Mouse (Mus musculus) liver, embryonic 11.5 days (tissue): Measurements from ENCODE around the gene Erv3. TPM values are rescaled to one million over a fixed set of nuclear protein-coding genes. Genes with fewer than 3 reads are reported as not detected.

Source experiments
- ATAC-seq: fragments of 200-750 bp; cut with Nextera tagmentation; replicated peaks from 2 replicates; pipeline ENCODE4 v1.8.0; 2017; ENCODE audit warnings: moderate number of reproducible peaks, mild to moderate bottlenecking, moderate TSS enrichment, moderate library complexity; ENCODE audit not compliant: low FRiP score
- DNase-seq: peaks from one replicate; pipeline ENCODE4 v3.0.0-alpha.2; 2017; ENCODE audit warnings: low spot score
- H3K27ac ChIP-seq: fragments of 300-500 bp; sonication (generic); 2 replicates; pipeline ENCODE4 v1.5.1; 2014; ENCODE audit warnings: mild to moderate bottlenecking, low read depth, low read length, control low read depth
- H3K27me3 ChIP-seq: fragments of 300-500 bp; sonication (generic); replicated peaks from 2 replicates; pipeline ENCODE4 v1.6.1; 2014; ENCODE audit warnings: low read length, mixed read lengths; ENCODE audit not compliant: control insufficient read depth, insufficient read depth
- H3K36me3 ChIP-seq: fragments of 300-500 bp; sonication (generic); 2 replicates; pipeline ENCODE4 v1.6.1; 2014; ENCODE audit warnings: mild to moderate bottlenecking, low read length, moderate library complexity, mixed read lengths; ENCODE audit not compliant: control insufficient read depth, insufficient read depth
- H3K4me1 ChIP-seq: fragments of 300-500 bp; sonication (generic); replicated peaks from 2 replicates; pipeline ENCODE4 v1.6.1; 2014; ENCODE audit warnings: low read length, mixed read lengths; ENCODE audit not compliant: control insufficient read depth, insufficient read depth
- H3K4me2 ChIP-seq: fragments of 300-500 bp; sonication (generic); 2 replicates; pipeline ENCODE4 v1.6.1; 2014; ENCODE audit warnings: mild to moderate bottlenecking, control low read depth, moderate library complexity
- H3K4me3 ChIP-seq: fragments of 300-500 bp; sonication (generic); 2 replicates; pipeline ENCODE4 v1.5.1; 2014; ENCODE audit warnings: low read depth, low read length, control low read depth
- H3K9ac ChIP-seq: fragments of 300-500 bp; sonication (generic); 2 replicates; pipeline ENCODE4 v1.6.1; 2014; ENCODE audit warnings: low read depth, low read length, control low read depth
- H3K9me3 ChIP-seq: fragments of 300-500 bp; sonication (generic); 2 replicates; pipeline ENCODE4 v1.6.1; 2016; ENCODE audit warnings: low read length, inconsistent platforms, mixed read lengths; ENCODE audit not compliant: control insufficient read depth
- WGBS: fragments of 180-500 bp; shearing (Covaris S2); extraction: QIAGEN DNeasy Blood & Tissue Kit; methylation state at CpG from one replicate; pipeline ENCODE4 v1.1.7; 2014; 5-methylcytosine and 5-hydroxymethylcytosine counted together
- polyA plus RNA-seq: library from polyadenylated mRNA; unstranded; fragments of >200 nt; fragmentation: Nextera tagmentation; extraction: Ambion mirVana; gene quantifications from 2 replicates; pipeline ENCODE4 v1.2.1, GENCODE M21; 2014

The Erv3 gene
- polyA plus RNA-seq, 1 experiment from 2014 or later = not detected

DNA sequence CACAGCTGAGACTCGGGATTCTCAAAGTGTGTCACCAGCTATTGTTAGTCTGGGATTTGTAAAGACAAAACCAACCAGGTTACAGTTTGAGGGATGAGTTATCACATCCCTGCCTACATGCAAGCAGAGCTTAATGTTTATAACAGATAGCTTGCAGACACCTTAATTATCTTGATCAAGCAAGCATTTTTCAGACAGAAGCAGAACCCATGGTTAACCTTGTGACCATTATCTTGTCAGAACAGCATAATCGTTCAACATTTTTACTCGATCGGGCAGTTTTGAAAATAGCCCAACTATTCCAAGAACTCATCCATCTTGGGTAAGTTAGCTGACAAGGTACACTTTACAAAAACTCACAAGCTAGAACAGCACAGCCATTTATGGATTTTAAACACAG lies 5.8 kb downstream of the Erv3 start:
- no peak overlapping the region for H3K27ac ChIP-seq
- 43% methylated on average over 4 of the region's 4 CpGs for WGBS
- H3K36me3 ChIP-seq = no peaks in the 10 kb centered on the region
- no peaks in the 10 kb centered on the region for H3K27me3 ChIP-seq
- H3K4me1 ChIP-seq = peaks cover 5% of the 10 kb centered on the region; the same call in 1 of the 2 replicates
- no peaks in the 10 kb centered on the region for H3K9me3 ChIP-seq
- DNase-seq (no peak), ATAC-seq (peak; percentile 79)
- no peak overlapping the region for H3K4me3 ChIP-seq
- H3K4me2 ChIP-seq = no peak overlapping the region; the same call in 1 of the 2 replicates
- no peak overlapping the region for H3K9ac ChIP-seq

DNA sequence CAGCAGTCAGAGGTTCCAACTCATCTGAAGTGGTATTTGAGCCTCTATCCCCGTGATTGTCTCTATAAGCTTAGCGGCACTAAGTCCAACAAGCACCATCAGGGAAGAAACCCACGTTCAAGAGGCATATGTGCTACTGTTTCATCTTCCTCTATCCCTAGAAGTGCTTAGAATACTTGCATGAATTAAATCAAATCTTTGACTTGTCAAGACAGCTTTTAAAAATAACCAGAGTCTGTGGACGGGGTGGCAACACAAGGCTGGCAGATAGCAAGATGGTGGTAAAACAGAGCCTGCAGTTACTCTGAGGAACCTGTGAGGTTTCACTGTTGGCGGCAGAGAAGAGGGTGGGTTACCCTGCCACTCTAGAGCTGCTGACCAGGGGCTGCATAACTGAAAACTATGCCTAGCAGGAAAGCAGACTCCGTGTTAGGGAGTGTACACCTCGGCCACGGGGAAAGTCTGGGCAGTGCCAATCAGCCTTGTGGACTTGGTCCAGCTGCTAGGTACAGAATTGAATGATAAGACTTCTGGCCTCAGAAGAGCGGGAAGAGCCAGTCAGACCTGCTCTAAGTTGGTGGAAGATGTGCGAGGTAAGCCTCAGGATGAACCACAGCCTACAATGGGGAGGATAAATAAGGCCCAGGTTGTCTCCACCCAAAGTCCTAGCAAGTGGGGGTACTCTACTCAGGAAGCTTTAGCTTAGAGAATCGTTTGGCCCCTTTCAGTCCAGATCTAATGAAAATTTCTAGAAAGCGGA lies 8.0 kb downstream of the Erv3 start:
- WGBS = 77% methylated on average over 12 of the region's 12 CpGs
- Histone ChIP-seq H3K4me3 (no peak overlapping the region), H3K4me1 (peaks cover 8% of the 10 kb centered on the region; the same call in 1 of the 2 replicates), H3K4me2 (no peak overlapping the region), H3K27me3 (no peaks in the 10 kb centered on the region), H3K36me3 (no peaks in the 10 kb centered on the region), H3K9ac (no peak overlapping the region), H3K9me3 (no peaks in the 10 kb centered on the region), H3K27ac (no peak overlapping the region)
- DNase-seq = no peak
- ATAC-seq = no peak

DNA sequence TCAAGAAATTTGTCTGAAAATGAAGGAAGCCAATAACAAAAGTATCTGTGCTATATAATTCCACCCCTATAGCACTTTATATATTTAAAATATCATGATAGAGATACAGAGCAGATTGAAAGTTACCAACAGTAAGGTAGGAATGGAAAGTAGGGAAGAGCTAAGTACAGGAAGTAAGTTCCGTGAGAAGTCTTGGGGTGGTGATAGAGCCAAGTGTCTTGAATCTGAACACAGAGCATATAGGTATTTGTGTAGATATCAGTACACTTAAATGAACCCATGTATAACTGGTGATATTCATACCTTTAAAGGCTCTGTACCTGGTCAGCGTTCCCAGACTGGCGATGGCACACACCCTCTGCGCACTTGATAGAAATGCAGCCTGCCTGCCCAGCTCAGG lies 9.5 kb downstream of the Erv3 start:
- Histone ChIP-seq H3K4me3 (no peak overlapping the region), H3K4me1 (peaks cover 8% of the 10 kb centered on the region; the same call in 1 of the 2 replicates), H3K27ac (no peak overlapping the region), H3K9me3 (no peaks in the 10 kb centered on the region), H3K9ac (no peak overlapping the region), H3K36me3 (no peaks in the 10 kb centered on the region), H3K4me2 (no peak overlapping the region), H3K27me3 (no peaks in the 10 kb centered on the region)
- 93% methylated on average over 4 of the region's 4 CpGs for WGBS
- ATAC-seq = no peak
- no peak for DNase-seq

DNA sequence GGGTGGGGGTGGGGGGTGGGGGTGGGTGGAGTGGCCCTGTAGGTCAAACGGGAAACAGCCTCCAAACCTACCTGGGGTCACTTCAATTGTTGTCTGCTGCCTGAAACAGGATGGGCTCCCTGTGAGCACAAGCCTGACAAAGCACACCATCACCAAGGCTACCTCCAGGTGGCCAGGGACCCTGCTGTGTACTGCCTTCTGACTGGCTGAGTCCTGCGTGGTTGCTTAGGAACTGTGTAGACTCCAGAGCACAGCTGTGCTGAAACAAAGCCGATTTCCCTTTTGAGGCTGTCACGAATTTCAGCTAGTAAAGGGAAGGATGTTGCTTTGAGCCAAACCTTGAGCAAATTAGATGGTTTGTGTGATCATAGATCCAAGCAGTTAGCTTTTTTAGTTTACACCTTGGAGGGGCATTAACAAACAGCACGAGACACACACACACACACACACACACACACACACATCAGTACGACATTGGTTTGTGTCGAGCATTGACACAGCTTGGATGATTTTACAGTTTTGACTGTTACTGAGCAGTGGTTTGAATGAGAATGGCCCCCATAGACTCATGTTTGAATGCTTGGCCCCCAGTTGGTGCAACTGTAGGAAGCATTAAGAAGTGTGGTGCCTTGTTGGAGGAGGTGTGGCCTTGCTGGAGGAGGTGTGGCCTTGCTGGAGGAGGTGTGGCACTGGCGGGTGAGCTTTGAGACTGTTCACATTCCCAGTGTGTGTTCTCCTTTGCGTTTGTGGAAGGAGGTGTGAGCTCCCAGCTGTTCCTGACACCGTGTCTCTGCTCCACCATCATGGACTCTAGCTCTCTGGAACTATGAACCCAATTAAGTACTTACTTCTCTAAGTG lies 11.8 kb downstream of the Erv3 start:
- Histone ChIP-seq H3K9ac (no peak overlapping the region), H3K4me3 (no peak overlapping the region), H3K27me3 (no peaks in the 10 kb centered on the region), H3K4me2 (no peak overlapping the region; the same call in 1 of the 2 replicates), H3K4me1 (0 out of 2 replicates have a peak, but pooled peaks cover 4% of the 10 kb centered on the region), H3K36me3 (no peaks in the 10 kb centered on the region), H3K9me3 (no peaks in the 10 kb centered on the region), H3K27ac (no peak overlapping the region; the same call in 1 of the 2 replicates)
- 19% methylated on average over 10 of the region's 10 CpGs for WGBS
- ATAC-seq = peak; percentile 69
- no peak for DNase-seq

DNA sequence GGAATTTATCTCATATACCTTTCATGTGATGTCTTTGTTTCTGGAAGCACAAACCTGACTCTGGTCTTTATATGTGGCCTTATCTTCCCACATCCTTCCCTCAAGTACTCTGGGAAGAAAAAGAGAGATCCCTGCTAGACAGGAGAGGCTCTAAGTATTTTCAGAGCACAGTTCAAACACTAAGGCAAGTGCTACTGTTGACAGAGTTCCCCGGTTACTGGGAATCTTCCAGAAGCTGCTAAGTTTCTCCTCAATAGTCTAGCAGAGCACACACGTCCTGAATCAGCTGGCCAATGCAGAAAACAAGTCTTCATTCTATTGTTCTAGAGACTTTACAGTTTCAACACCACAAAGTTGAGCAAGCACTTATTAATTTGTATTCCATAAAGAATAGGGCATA lies 12.7 kb downstream of the Erv3 start:
- H3K27me3 ChIP-seq = no peaks in the 10 kb centered on the region
- 0 out of 2 replicates have a peak, but pooled peaks cover 4% of the 10 kb centered on the region for H3K4me1 ChIP-seq
- no peak overlapping the region for H3K4me3 ChIP-seq
- H3K27ac ChIP-seq = no peak overlapping the region
- H3K4me2 ChIP-seq = no peak overlapping the region
- DNase-seq = no peak
- no peaks in the 10 kb centered on the region for H3K9me3 ChIP-seq
- ATAC-seq = no peak
- no peak overlapping the region for H3K9ac ChIP-seq
- WGBS = 52% methylated on average over 2 of the region's 2 CpGs
- H3K36me3 ChIP-seq = no peaks in the 10 kb centered on the region

DNA sequence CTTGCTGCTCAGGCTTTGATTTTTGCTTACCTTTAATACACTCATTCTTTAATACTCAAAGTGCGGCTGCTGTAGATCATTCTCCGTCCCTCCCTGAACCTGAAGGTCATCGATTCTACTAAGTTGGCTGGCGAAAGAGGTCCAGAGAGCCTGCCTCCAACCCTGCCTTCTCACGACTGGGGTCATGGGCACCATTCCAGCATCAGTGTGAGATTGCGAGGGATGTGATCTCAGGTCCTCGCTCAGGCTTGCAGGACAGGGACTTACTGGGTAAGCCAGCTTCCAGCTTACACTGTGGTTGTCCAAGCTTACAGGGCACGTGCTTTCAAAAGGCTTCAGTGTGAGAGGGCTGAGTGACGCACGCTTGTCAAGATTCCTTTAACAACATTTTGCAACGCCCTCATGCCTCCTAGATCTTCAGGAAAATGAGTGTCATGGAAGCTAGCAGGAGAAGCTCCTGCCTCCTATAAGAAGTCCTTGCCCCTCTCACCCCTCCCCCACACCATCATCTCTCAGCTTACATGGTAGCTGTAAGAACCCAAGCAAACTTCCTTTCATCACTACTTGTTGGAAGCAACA lies 13.3 kb downstream of the Erv3 start:
- H3K4me2 ChIP-seq = no peak overlapping the region
- no peaks in the 10 kb centered on the region for H3K36me3 ChIP-seq
- H3K4me1 ChIP-seq = 0 out of 2 replicates have a peak, but pooled peaks cover 4% of the 10 kb centered on the region
- no peaks in the 10 kb centered on the region for H3K27me3 ChIP-seq
- DNase-seq (no peak), ATAC-seq (no peak)
- no peak overlapping the region for H3K9ac ChIP-seq
- no peaks in the 10 kb centered on the region for H3K9me3 ChIP-seq
- H3K27ac ChIP-seq = no peak overlapping the region
- WGBS = 65% methylated on average over 11 of the region's 11 CpGs
- H3K4me3 ChIP-seq = no peak overlapping the region

DNA sequence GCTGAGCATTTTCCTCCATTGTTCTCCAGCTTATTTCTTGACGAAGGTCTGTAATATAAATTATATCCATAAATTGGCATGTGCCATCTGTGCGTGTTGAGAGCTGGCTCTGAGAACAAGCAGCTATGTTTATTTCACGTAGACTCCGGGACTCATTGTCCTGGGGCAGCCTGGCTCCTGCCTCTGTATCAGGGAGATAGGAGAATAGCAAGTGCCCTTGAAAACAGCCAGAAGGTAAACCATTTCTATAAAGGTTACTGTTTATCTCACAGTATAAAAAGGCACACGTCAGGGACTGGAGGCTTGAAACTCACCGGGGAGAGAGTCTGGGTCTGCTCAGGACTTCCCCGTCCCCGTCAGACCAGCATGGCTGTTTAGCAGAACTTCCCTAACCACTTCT lies 13.9 kb downstream of the Erv3 start:
- no peak for ATAC-seq
- DNase-seq = no peak
- Histone ChIP-seq H3K27me3 (no peaks in the 10 kb centered on the region), H3K4me1 (0 out of 2 replicates have a peak, but pooled peaks cover 4% of the 10 kb centered on the region), H3K9ac (no peak overlapping the region), H3K9me3 (no peaks in the 10 kb centered on the region), H3K4me2 (no peak overlapping the region), H3K4me3 (no peak overlapping the region), H3K36me3 (no peaks in the 10 kb centered on the region), H3K27ac (no peak overlapping the region)
- WGBS = 60% methylated on average over 8 of the region's 8 CpGs

DNA sequence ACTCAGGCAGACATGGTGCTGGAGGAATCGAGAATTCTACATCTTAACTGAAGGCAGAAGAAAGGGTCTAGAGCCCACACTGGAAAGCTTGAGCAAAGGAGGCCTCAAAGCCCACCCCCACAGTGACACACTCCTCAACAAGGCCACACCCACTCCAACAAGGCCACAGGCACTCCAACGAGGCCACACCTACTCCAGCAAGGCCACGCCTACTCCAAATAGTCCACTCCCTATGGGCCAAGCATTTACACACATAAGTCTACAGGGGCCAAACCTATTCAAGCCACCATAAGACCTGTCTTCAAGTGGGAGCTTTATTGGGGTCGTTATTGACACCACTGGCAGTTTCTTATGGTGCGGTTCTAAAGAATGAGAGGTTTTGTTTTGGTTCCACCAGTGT lies 17.0 kb downstream of the Erv3 start:
- H3K9ac ChIP-seq = no peak overlapping the region
- no peaks in the 10 kb centered on the region for H3K9me3 ChIP-seq
- no peak overlapping the region for H3K4me2 ChIP-seq
- H3K27me3 ChIP-seq = no peaks in the 10 kb centered on the region
- WGBS = 76% methylated on average over 5 of the region's 5 CpGs
- ATAC-seq (peak; percentile 72), DNase-seq (no peak)
- no peak overlapping the region for H3K27ac ChIP-seq
- no peaks in the 10 kb centered on the region for H3K4me1 ChIP-seq
- no peaks in the 10 kb centered on the region for H3K36me3 ChIP-seq
- no peak overlapping the region for H3K4me3 ChIP-seq
